Mouse (Mus musculus) thymus, adult 2 months (tissue): ENCODE results near the gene Stard10.

ENCODE experiments used
- CTCF ChIP-seq: fragments of 200-500 bp; IDR thresholded peaks from 2 replicates; pipeline ENCODE4 v1.5.1; 2012; ENCODE audit warnings: mild to moderate bottlenecking, control low read depth, low read length, moderate library complexity, borderline replicate concordance; ENCODE audit not compliant: control insufficient read depth, poor library complexity, insufficient read depth; ENCODE audit errors: extremely low read depth
- POLR2A ChIP-seq: fragments of 200-500 bp; IDR thresholded peaks from 2 replicates; pipeline ENCODE4 v1.6.1; 2012; ENCODE audit warnings: mild to moderate bottlenecking, low read length, control low read depth, moderate library complexity; ENCODE audit not compliant: control insufficient read depth, poor library complexity, insufficient read depth; ENCODE audit errors: extremely low read depth

- TF ChIP-seq POLR2A (no peak), CTCF (no peak)
These were observed 44.9 kb downstream of the Stard10 start for GRCm38 (mm10) chr7:101361767-101362166.
